Mouse (Mus musculus) embryonic fibroblast, embryonic 13.5 days (primary cell): ENCODE measurements around the gene Pole.

Source experiments
- CTCF ChIP-seq: IDR thresholded peaks from 2 replicates; pipeline ENCODE4 v1.5.1; 2011; ENCODE audit warnings: mild to moderate bottlenecking, control low read depth, low read length, moderate library complexity, borderline replicate concordance; ENCODE audit not compliant: insufficient read depth
- POLR2A ChIP-seq: IDR thresholded peaks from 2 replicates; pipeline ENCODE4 v1.6.1; 2011; ENCODE audit warnings: low read depth, mild to moderate bottlenecking, control low read depth, low read length, moderate library complexity

DNA sequence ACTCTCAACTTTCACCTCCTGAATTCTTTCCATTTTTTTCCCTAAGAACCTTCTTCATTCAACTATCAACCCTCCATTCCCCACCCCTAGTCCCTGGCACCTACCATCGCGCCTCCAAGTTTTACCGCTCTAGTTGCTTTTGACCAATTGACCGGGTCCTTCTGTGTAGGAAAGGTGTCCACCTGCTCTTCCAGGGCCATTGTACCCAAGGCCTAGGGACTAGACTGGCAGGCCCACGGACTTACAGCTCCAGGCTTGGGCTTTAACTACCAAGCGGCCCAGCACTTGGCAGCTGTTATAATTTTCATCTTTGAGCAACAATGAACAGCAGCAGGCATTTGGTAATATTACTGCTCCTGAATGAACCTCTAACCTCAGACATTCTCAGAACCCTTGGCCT, 15.9 kb upstream of the Pole start:
- TF ChIP-seq POLR2A (no peak), CTCF (no peak)
